Mouse (Mus musculus): ENCODE measurements around the gene Npm1. TPM values are rescaled to one million over a fixed set of nuclear protein-coding genes. Genes with fewer than 3 reads are reported as not detected.

Npm1 gene
- total RNA-seq, 1 experiment = 2,502 TPM

DNA sequence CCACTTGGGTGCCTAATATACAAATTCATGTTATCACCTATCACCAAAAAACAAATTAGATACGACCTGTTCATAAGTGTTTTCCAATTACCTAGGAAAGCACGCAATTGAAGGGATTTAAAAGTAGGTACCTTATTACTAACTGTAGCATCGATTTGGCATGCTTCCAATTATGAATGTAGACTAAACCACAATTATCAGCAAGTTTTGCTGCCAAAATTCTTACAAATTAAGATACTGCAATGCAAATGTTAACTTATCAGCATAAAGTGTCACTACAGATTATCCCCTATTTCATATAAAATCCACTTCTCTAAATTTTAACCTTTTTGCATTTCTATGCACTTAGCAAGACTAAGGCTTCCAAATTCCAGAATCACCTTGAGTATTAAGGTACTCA, 8.5 kb downstream of the Npm1 start:
- Histone ChIP-seq H3K27ac (ENCODE audit: insufficient read depth, low read depth, low read length, poor library complexity, severe bottlenecking) (no peak overlapping the region), H3K9ac (ENCODE audit: insufficient read depth, low read depth, low read length, poor library complexity, severe bottlenecking) (no peak overlapping the region), H3K9me3 (ENCODE audit: control insufficient read depth, insufficient read depth, low read depth, low read length) (no peaks in the 10 kb centered on the region), H3K36me3 (ENCODE audit: control insufficient read depth, insufficient read depth, low read length, poor library complexity, severe bottlenecking) (peaks cover 55% of the 10 kb centered on the region), H3K4me3 (ENCODE audit: insufficient read depth in 1 of 2, low read depth in 1 of 2, low read length in 2 of 2, poor library complexity in 1 of 2, severe bottlenecking in 1 of 2) (no peak overlapping the region), H3K4me1 (ENCODE audit: control insufficient read depth in 2 of 2, insufficient read depth in 2 of 2, low read length in 2 of 2, poor library complexity in 1 of 2) (no peaks in the 10 kb centered on the region)
- TF ChIP-seq HCFC1 (IDR thresholded peaks at IDR 0.05; ENCODE audit: borderline replicate concordance, insufficient read depth, low read length) (no peak), ZC3H11A (IDR thresholded peaks at IDR 0.05; ENCODE audit: borderline replicate concordance, low read depth, low read length) (no peak), MAFK (IDR thresholded peaks at IDR 0.05; ENCODE audit: insufficient read depth, low read depth, low read length) (no peak), ZNF384 (IDR thresholded peaks at IDR 0.05; ENCODE audit: low read depth, low read length) (no peak), CHD2 (IDR thresholded peaks at IDR 0.05; ENCODE audit: low read depth, low read length) (no peak)
- DNase-seq (ENCODE audit: low read depth, low spot score) = no peak
- in situ Hi-C loops (cut with MboI; ENCODE audit: low sequenced_read_pairs in 2 of 2, unreplicated experiment in 2 of 2) = no loop called here

DNA sequence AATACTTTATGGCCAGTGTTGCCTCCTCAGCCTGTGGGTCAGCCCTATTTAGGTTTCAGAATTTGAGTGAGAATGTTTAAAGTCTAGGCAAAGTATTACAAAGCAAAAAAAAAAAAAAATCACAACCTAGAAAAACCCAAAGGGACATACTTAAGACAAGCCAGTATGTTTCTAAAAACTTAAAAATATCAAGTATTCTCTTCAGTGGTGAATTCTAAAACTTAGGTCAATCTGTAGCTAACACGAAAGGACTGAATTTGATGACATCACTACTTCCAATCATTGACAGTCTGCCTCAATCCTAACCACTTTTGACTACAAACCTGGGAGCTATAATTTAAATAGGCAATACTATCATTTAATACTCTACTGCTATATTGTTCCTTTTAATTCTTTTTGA, 10.0 kb downstream of the Npm1 start:
- H3K4me1 ChIP-seq (ENCODE audit: control insufficient read depth in 2 of 2, insufficient read depth in 2 of 2, low read length in 2 of 2, poor library complexity in 1 of 2) = peaks cover 0 to 3% of the 10 kb centered on the region in 2 experiments; a peak in 1 of 4 replicates
- no peak for DNase-seq (ENCODE audit: low read depth, low spot score)
- H3K4me3 ChIP-seq (ENCODE audit: insufficient read depth in 1 of 2, low read depth in 1 of 2, low read length in 2 of 2, poor library complexity in 1 of 2, severe bottlenecking in 1 of 2) = no peak overlapping the region
- H3K9me3 ChIP-seq (ENCODE audit: control insufficient read depth, insufficient read depth, low read depth, low read length) = no peaks in the 10 kb centered on the region
- no peak overlapping the region for H3K9ac ChIP-seq (ENCODE audit: insufficient read depth, low read depth, low read length, poor library complexity, severe bottlenecking)
- in situ Hi-C loops (cut with MboI; ENCODE audit: low sequenced_read_pairs in 2 of 2, unreplicated experiment in 2 of 2) = no loop called here
- no peak for TF ChIP-seq ZC3H11A (IDR thresholded peaks at IDR 0.05; ENCODE audit: borderline replicate concordance, low read depth, low read length)
- TF ChIP-seq ZNF384 (IDR thresholded peaks at IDR 0.05; ENCODE audit: low read depth, low read length) = no peak
- TF ChIP-seq MAFK (IDR thresholded peaks at IDR 0.05; ENCODE audit: insufficient read depth, low read depth, low read length) = no peak
- no peak for TF ChIP-seq CHD2 (IDR thresholded peaks at IDR 0.05; ENCODE audit: low read depth, low read length)
- no peak for TF ChIP-seq HCFC1 (IDR thresholded peaks at IDR 0.05; ENCODE audit: borderline replicate concordance, insufficient read depth, low read length)
- peaks cover 45% of the 10 kb centered on the region for H3K36me3 ChIP-seq (ENCODE audit: control insufficient read depth, insufficient read depth, low read length, poor library complexity, severe bottlenecking)
- no peak overlapping the region for H3K27ac ChIP-seq (ENCODE audit: insufficient read depth, low read depth, low read length, poor library complexity, severe bottlenecking)

DNA sequence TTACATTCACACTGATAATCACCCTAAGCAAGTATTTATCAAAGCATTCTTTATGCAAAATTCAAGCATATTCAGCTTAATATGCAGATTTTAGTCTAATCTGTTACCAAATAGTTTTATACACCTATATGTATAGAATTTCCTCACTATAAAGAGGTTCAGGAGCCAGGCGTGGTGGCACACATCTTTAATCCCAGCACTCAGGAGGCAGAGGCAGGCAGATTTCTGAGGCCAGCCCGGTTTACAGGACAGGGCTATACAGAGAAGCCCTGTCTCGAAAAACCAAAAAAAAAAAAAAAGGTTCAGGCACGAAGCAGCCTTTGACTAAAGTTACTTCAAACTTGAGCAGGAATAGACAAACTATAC, 11.2 kb downstream of the Npm1 start:
- in situ Hi-C loops (cut with MboI; ENCODE audit: low sequenced_read_pairs in 2 of 2, unreplicated experiment in 2 of 2) = no loop called here

DNA sequence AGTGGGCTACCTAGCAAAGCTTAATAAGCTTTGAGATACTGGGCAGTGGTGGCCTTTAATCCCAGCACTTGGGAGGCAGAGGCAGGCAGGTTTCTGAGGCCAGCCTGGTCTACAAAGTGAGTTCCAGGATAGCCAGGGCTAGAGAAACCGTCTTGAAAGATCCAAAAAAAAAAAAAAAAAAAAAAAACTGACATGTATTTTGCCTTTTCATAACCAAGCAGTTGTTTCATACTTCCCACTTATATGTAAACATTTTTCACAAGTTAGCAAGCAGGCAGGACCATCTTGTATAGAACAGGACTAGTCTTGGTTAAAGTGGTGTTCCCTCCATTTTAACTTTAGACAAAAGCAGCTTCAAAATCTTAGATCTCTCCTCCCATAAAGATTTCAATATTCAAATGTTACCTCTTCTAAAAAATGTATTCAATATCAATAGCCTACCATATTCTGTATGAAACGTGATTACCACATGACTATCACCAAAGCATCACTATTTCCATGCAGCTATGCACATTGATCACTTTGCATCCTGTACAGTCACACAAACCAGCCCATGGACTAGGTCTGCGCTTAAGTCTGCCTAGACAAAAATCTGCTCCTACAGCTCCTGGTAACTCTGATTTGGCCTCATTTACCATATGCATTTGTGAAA, 11.8 kb downstream of the Npm1 start:
- TF ChIP-seq ZNF384 (IDR thresholded peaks at IDR 0.05; ENCODE audit: low read depth, low read length) = peak; percentile 80
- TF ChIP-seq HCFC1 (IDR thresholded peaks at IDR 0.05; ENCODE audit: borderline replicate concordance, insufficient read depth, low read length) = no peak
- no peak for TF ChIP-seq MAFK (IDR thresholded peaks at IDR 0.05; ENCODE audit: insufficient read depth, low read depth, low read length)
- TF ChIP-seq ZC3H11A (IDR thresholded peaks at IDR 0.05; ENCODE audit: borderline replicate concordance, low read depth, low read length) = no peak
- peak; percentile 61; the same call in 1 of the 2 replicates for TF ChIP-seq CHD2 (IDR thresholded peaks at IDR 0.05; ENCODE audit: low read depth, low read length)
- in situ Hi-C loops (cut with MboI; ENCODE audit: low sequenced_read_pairs in 2 of 2, unreplicated experiment in 2 of 2) = no loop called here
- Histone ChIP-seq H3K27ac (ENCODE audit: insufficient read depth, low read depth, low read length, poor library complexity, severe bottlenecking) (no peak overlapping the region), H3K4me3 (ENCODE audit: insufficient read depth in 1 of 2, low read depth in 1 of 2, low read length in 2 of 2, poor library complexity in 1 of 2, severe bottlenecking in 1 of 2) (no peak overlapping the region), H3K9me3 (ENCODE audit: control insufficient read depth, insufficient read depth, low read depth, low read length) (no peaks in the 10 kb centered on the region), H3K36me3 (ENCODE audit: control insufficient read depth, insufficient read depth, low read length, poor library complexity, severe bottlenecking) (peaks cover 29% of the 10 kb centered on the region), H3K9ac (ENCODE audit: insufficient read depth, low read depth, low read length, poor library complexity, severe bottlenecking) (no peak overlapping the region), H3K4me1 (ENCODE audit: control insufficient read depth in 2 of 2, insufficient read depth in 2 of 2, low read length in 2 of 2, poor library complexity in 1 of 2) (peaks cover 0 to 4% of the 10 kb centered on the region in 2 experiments; a peak in 1 of 4 replicates)
- no peak for DNase-seq (ENCODE audit: low read depth, low spot score)

More for the DNA sequence above, 11.2 kb downstream of the Npm1 start:
- H3K4me3 ChIP-seq (ENCODE audit: insufficient read depth in 1 of 2, low read depth in 1 of 2, low read length in 2 of 2, poor library complexity in 1 of 2, severe bottlenecking in 1 of 2) = no peak overlapping the region
- no peak overlapping the region for H3K9ac ChIP-seq (ENCODE audit: insufficient read depth, low read depth, low read length, poor library complexity, severe bottlenecking)
- TF ChIP-seq MAFK (IDR thresholded peaks at IDR 0.05; ENCODE audit: insufficient read depth, low read depth, low read length) = no peak
- TF ChIP-seq ZC3H11A (IDR thresholded peaks at IDR 0.05; ENCODE audit: borderline replicate concordance, low read depth, low read length) = no peak
- no peak for TF ChIP-seq CHD2 (IDR thresholded peaks at IDR 0.05; ENCODE audit: low read depth, low read length)
- no peak for TF ChIP-seq ZNF384 (IDR thresholded peaks at IDR 0.05; ENCODE audit: low read depth, low read length)
- TF ChIP-seq HCFC1 (IDR thresholded peaks at IDR 0.05; ENCODE audit: borderline replicate concordance, insufficient read depth, low read length) = no peak
- H3K27ac ChIP-seq (ENCODE audit: insufficient read depth, low read depth, low read length, poor library complexity, severe bottlenecking) = no peak overlapping the region
- H3K36me3 ChIP-seq (ENCODE audit: control insufficient read depth, insufficient read depth, low read length, poor library complexity, severe bottlenecking) = peaks cover 34% of the 10 kb centered on the region
- H3K4me1 ChIP-seq (ENCODE audit: control insufficient read depth in 2 of 2, insufficient read depth in 2 of 2, low read length in 2 of 2, poor library complexity in 1 of 2) = peaks cover 0 to 4% of the 10 kb centered on the region in 2 experiments; a peak in 1 of 4 replicates
- H3K9me3 ChIP-seq (ENCODE audit: control insufficient read depth, insufficient read depth, low read depth, low read length) = no peaks in the 10 kb centered on the region
- DNase-seq (ENCODE audit: low read depth, low spot score) = no peak

Measured in ES-E14 (cell line).